Mouse (Mus musculus): ENCODE measurements around the gene Mid1ip1.

The Mid1ip1 gene

GRCm38 (mm10) chrX:10714696-10715140, at the start of gene Mid1ip1:
TSS of gene Mid1ip1 (plus strand) at chrX:10715013.
- peak; percentile 56 for DNase-seq

DNA sequence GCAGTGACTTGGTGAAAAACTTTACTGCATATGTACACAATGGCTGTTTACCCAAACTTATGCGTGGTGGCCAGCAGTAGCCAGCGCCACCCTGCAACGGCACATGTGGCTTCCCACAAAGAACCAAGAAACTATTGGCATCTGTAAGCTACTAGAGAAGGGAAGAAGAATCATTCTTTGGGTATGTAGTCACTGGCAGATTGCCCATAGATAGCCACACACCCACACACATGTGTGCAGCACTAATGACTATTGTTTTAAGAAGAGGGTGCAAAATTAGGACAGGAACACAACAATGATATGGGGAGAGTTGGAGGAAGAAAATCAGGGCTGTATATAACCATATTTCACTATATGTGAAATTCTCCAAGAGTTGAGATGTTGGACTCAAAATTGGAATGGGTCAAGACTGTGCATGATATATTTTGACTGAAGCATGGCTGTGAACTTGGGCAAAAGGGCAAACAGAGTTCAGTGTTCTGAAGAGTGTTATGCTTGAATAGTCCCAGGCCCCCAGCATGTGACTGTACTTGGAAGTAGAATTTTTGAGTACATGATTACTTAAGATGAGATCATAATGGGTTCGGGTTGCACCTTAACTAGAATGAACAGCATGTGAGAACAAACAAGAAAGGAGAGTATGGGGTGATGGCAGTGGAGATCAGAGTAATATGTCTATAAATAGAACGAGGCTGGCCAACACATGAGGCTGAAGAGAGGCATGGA, 20.2 kb upstream of the Mid1ip1 start:
- no peak for DNase-seq

DNA sequence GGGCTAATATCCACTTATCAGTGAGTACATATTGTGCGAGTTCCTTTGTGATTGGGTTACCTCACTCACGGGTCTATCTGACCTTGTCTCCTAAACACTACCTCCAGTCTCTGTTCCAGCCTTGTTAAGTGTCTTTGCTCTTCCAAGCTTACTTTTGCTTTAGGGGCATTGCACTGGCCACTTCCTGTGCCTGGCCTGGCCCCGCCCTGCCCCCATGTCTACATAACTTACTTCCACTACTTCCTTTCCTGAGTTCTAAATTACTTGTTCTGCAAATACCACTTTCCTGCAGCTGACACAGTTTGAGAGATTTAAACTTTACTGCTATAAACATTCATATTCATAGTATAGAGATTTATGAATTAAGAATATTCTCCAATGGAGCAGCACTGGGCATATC, 8.1 kb upstream of the Mid1ip1 start:
- no peak for DNase-seq

GRCm38 (mm10) chrX:10713839-10714637, 775 bp upstream of the Mid1ip1 start:
- DNase-seq, result no peak

DNA sequence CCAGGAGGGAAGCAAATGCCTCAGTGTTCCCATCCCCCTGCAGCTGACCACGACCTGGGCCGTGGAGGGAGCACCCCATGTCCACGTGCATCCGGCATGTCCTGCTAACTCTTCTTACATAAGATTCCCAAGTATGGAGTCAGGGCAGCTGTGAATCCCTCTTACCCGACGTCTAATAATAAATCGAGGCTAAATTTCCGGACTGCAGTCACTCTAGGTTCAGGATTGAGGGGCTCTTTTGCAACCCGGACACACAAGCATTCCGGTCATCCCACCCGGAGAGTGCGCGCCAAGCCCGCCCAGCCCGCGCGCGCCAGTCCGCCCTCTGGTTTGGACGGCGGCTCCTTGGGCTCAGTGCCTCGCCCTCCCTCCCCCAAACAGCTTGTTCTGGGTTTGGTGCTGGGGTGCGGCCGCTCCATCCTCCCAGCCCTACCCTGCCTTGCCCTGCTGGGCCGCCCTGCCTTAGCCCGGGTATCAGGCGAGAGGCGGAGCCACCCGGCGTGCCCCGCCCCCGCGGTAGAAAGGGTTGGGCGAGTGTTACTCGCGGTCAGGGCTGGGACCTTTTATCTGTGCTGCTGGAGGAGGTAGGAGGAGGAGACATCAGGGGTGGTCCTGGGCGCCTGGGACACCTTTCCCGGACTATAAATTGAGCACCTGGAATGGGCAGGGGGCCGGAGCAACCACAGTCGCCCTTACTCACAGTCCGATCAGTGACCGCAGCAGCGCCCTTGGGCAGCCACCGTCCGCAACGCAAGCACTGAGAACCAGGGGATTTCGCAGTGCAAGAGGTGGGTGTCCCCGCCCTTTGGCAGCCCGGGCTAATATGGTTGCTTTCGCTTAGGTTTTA, 2.3 kb downstream of the Mid1ip1 start:
- peak; percentile 70 for DNase-seq

DNA sequence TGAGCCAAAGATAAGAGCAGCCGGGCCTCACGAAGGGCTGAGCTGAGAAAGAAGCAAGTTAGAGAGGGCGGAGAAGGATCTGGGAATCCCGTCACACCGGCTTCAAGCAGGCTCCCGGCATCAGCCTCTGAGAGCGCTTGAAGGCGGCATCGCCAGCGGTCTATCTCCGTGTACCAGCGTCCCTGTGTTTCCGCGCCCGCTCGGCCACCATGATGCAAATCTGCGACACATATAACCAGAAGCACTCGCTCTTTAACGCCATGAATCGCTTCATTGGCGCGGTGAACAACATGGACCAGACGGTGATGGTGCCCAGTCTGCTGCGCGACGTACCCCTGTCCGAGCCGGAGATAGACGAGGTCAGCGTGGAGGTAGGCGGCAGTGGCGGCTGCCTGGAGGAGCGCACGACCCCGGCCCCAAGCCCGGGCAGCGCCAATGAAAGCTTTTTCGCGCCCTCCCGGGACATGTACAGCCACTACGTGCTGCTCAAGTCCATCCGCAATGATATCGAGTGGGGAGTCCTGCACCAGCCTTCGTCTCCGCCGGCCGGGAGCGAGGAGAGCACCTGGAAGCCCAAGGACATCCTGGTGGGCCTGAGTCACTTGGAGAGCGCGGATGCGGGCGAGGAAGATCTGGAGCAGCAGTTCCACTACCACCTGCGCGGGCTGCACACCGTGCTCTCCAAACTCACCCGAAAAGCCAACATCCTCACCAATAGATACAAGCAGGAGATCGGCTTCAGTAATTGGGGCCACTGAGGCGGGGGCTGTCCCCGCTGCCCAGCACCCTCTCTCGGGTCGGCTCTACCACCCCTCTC, 3.4 kb downstream of the Mid1ip1 start:
- DNase-seq, result peak; percentile 38

DNA sequence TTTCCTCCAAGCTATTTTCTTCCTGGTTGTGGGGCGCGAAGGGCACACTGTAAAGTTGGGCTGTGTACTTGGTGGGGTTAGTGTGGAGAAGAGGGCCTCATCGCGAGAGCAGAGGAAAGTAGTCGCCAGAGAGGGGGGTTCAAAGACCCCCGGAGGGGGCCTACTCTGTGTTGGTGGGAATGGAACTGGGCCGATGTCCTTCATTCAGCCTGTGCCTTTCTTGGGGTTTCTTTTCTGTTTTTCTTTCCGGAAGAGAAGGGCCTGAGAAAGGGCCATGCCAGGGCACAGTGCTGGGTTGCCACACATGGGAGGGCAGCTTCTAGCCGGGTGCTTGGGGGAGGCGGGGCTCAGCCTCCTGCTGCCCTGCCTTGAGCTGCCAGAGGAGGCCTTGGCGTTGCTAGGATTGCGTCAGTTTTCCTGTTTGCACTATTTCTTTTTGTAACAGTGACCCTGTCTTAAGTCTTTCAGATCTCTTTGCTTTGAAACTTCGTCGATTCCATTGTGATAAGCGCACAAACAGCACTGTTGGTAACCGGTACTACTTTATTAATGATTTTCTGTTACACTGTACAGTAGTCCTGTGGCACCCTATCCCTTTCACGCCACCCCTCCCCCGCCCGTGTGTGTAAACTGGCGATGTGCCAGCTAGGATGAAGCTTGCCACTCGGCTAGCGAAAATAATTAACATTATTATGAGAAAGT, 4.2 kb downstream of the Mid1ip1 start:
- DNase-seq, result peak; percentile 25

- no peak for DNase-seq
Observed at GRCm38 (mm10) chrX:10720391-10720790, 5.6 kb downstream of the Mid1ip1 start.

DNA sequence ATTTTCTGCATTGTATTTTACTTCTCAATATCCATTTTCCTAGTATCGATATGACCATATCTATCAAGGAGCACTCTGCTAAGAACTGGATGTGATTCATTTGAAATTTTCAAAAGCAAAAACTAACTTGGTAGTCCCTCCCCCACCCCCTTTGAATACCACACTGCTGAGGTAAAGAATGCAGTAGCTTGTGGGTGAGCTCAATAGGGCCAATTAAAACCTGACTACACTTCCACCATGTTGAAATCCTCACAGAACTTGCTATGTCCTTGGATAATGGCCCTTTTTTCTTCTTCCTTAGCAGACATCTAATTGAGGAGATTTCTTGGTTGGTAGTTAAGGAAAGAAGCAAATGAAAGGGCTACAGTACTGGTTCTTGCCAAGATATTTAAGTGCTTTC, 9.8 kb downstream of the Mid1ip1 start:
- no peak for DNase-seq

GRCm38 (mm10) chrX:10729488-10729887, 14.7 kb downstream of the Mid1ip1 start:
- DNase-seq, result no peak

GRCm38 (mm10) chrX:10734453-10734852, 19.6 kb downstream of the Mid1ip1 start:
- no peak for DNase-seq

- DNase-seq, result no peak
Observed at GRCm38 (mm10) chrX:10734874-10735273, 20.1 kb downstream of the Mid1ip1 start.

- DNase-seq, result no peak
Observed at GRCm38 (mm10) chrX:10758866-10759265, 44.1 kb downstream of the Mid1ip1 start.

- no peak for DNase-seq
Observed at GRCm38 (mm10) chrX:10763476-10764016, 48.7 kb downstream of the Mid1ip1 start.
